18 mouse cellular contexts compared by ENCODE assay signal in genomic region chr15:78024211-78024610, GRCm38 (mm10).
"Had no signal": no experiment of that assay in that cellular context is flagged by ENCODE, and none has a peak within 500 bp of the region (broad histone marks: within the 10 kb centered on the region; RNA-seq: fewer than 3 reads in every experiment).

No protein-coding gene starts in this region.

- H3K4me2 ChIP-seq: liver, embryonic 15.5 days; lung, embryonic 15.5 days; midbrain, embryonic 11.5 days; midbrain, embryonic 13.5 days; midbrain, embryonic 15.5 days; neural tube, embryonic 12.5 days; stomach, embryonic 15.5 days had no signal

- H3K27ac ChIP-seq: liver, embryonic 15.5 days; lung, embryonic 15.5 days; macrophage; midbrain, embryonic 13.5 days; midbrain, embryonic 15.5 days; neural tube, embryonic 12.5 days; stomach, embryonic 15.5 days; stomach, postnatal 0 days had no signal

- H3K9ac ChIP-seq: liver, embryonic 15.5 days; lung, embryonic 15.5 days; midbrain, embryonic 13.5 days; midbrain, embryonic 15.5 days; neural tube, embryonic 12.5 days; stomach, embryonic 15.5 days had no signal

- ATAC-seq: lung, postnatal 0 days; midbrain, embryonic 13.5 days; midbrain, embryonic 15.5 days had no signal

- H3K36me3 ChIP-seq: liver, embryonic 15.5 days; lung, embryonic 15.5 days; midbrain, embryonic 13.5 days; midbrain, embryonic 15.5 days; neural tube, embryonic 12.5 days; stomach, embryonic 15.5 days had no signal

- H3K4me1 ChIP-seq: lung, embryonic 15.5 days; megakaryocyte, embryonic 14.5 days; midbrain, embryonic 15.5 days; neural tube, embryonic 12.5 days; stomach, embryonic 15.5 days had no signal

- H3K4me3 ChIP-seq: liver, embryonic 15.5 days; lung, embryonic 15.5 days; megakaryocyte, embryonic 14.5 days; midbrain, embryonic 13.5 days; midbrain, embryonic 15.5 days; neural tube, embryonic 12.5 days; stomach, embryonic 15.5 days had no signal

- DNase-seq: lung, adult 2 months; lung, postnatal 14 days; lung, postnatal 36 days; right cerebral cortex, postnatal 14 days; thymus, adult 2 months; thymus, postnatal 25 days; thymus, postnatal 4 days had no signal

- H3K27me3 ChIP-seq: lung, embryonic 15.5 days; midbrain, embryonic 13.5 days; midbrain, embryonic 15.5 days; neural tube, embryonic 12.5 days; stomach, embryonic 15.5 days had no signal

- H3K9me3 ChIP-seq: liver, embryonic 15.5 days; lung, embryonic 15.5 days; megakaryocyte, embryonic 14.5 days; midbrain, embryonic 13.5 days; midbrain, embryonic 15.5 days; neural tube, embryonic 12.5 days; stomach, embryonic 15.5 days had no signal
